Mouse (Mus musculus) forebrain, embryonic 12.5 days (tissue): ENCODE data around the gene D2hgdh. TPM values are rescaled to one million over a fixed set of nuclear protein-coding genes. Genes with fewer than 3 reads are reported as not detected.
"Not testable (repeated sequence)": the region's sequence is repeated elsewhere in the genome, so short reads cannot be mapped to it uniquely, and the experiment has no call there.

Experiments used
- ATAC-seq: fragments of 200-750 bp; cut with Nextera tagmentation; 2 replicates; pipeline ENCODE4 v1.8.0; 2017; ENCODE audit warnings: moderate TSS enrichment; ENCODE audit not compliant: low FRiP score
- H3K27ac ChIP-seq: fragments of 300-500 bp; sonication (generic); 2 replicates; pipeline ENCODE4 v1.5.1; 2016; ENCODE audit warnings: mild to moderate bottlenecking
- H3K27me3 ChIP-seq: fragments of 300-500 bp; sonication (generic); 2 replicates; pipeline ENCODE4 v1.6.1; 2016; ENCODE audit warnings: mild to moderate bottlenecking
- H3K36me3 ChIP-seq: fragments of 300-500 bp; sonication (generic); replicated peaks from 2 replicates; pipeline ENCODE4 v1.6.1; 2016; ENCODE audit warnings: mild to moderate bottlenecking
- H3K4me1 ChIP-seq: fragments of 300-500 bp; sonication (generic); 2 replicates; pipeline ENCODE4 v1.6.1; 2016
- H3K4me2 ChIP-seq: fragments of 300-500 bp; sonication (generic); 2 replicates; pipeline ENCODE4 v1.6.1; 2016; ENCODE audit warnings: mild to moderate bottlenecking, moderate library complexity
- H3K4me3 ChIP-seq: fragments of 300-500 bp; sonication (generic); replicated peaks from 2 replicates; pipeline ENCODE4 v1.5.1; 2016; ENCODE audit warnings: mild to moderate bottlenecking
- H3K9ac ChIP-seq: fragments of 300-500 bp; sonication (generic); 2 replicates; pipeline ENCODE4 v1.6.1; 2016; ENCODE audit warnings: mild to moderate bottlenecking
- H3K9me3 ChIP-seq: fragments of 300-500 bp; sonication (generic); 2 replicates; pipeline ENCODE4 v1.6.1; 2016
- WGBS: fragments of 180-500 bp; shearing (Covaris S2); methylation state at CpG from one replicate; pipeline ENCODE4 v1.1.7; 2016; 5-methylcytosine and 5-hydroxymethylcytosine counted together
- polyA plus RNA-seq: library from polyadenylated mRNA; unstranded; fragments of >200 nt; fragmentation: Nextera tagmentation; extraction: Ambion mirVana; gene quantifications from 2 replicates; pipeline ENCODE4 v1.2.1, GENCODE M21; 2016

D2hgdh gene
- polyA plus RNA-seq, 1 experiment from 2014 or later: 13.2 TPM

DNA sequence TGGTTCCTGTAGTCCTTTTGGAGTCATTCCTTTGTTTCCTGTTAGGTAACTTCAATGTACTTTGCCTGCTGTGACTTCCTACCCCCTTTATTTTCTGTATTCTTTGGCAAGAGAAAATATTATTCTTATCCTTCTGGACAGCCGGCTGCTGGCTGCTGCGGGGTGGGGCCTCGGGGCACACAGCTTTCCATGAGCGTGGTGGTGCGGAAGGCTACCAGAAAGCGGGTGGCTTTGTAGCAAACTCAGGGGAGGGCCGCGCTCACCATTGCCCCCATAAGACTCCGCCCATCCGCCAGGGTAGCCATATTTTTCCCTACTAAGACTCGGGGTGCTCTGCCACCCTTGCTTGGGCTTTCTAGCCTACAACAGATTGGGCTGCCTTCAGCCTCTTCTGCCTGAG is 57.1 kb downstream of the D2hgdh start:
- not testable (repeated sequence) for H3K4me3 ChIP-seq, H3K9ac ChIP-seq, H3K4me2 ChIP-seq, H3K27ac ChIP-seq, ATAC-seq, H3K27me3 ChIP-seq, H3K36me3 ChIP-seq, H3K9me3 ChIP-seq, H3K4me1 ChIP-seq
- no CpG with 5 or more reads among the region's 11 CpGs for WGBS

DNA sequence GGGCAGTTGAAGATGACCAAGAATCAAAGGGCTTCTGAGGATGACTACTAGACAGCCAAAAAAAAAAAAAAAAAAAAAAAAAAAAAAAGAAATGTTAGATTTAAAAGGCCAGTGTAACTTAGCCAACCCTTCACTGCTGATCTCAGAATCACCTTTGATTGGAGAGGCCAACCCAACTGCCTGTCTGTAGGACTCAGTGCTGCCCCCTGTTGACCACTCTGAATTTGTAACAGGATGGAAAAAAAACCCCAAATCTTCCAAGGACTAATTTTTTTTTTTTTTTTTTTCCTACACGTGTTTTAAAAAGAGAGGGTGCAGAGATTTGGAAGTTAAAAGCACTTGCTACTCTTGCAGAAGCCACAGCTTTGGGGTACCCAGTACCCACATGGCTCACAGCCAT is 66.2 kb downstream of the D2hgdh start:
- not testable (repeated sequence) for H3K4me1 ChIP-seq, H3K27me3 ChIP-seq, ATAC-seq, H3K27ac ChIP-seq, H3K36me3 ChIP-seq, H3K9me3 ChIP-seq, H3K9ac ChIP-seq, H3K4me3 ChIP-seq, H3K4me2 ChIP-seq
- 45% methylated on average over 1 of the region's 1 CpGs for WGBS

DNA sequence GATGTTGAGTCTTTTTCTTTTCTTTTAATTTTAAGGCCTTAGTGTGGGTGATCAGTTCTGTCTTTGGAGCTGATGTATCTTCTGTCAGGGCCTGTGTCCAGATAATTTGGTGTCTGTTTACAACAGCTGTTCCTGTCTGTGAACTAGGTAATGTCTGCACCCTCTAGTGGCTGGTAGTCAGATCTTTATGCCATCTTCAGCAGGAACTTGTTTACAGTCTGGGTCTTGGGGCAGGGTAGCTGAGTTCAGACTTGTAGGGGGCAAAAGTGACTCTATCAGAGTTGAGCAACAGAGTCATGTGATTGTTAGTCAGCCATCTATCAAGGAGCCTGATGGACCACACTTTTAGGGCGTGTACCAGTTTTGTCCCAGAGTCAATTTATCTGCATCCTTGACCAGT is 72.7 kb downstream of the D2hgdh start:
- WGBS: no CpG with 5 or more reads among the region's 1 CpGs
- H3K4me3 ChIP-seq, H3K27ac ChIP-seq, ATAC-seq, H3K4me2 ChIP-seq, H3K27me3 ChIP-seq, H3K9me3 ChIP-seq, H3K9ac ChIP-seq, H3K36me3 ChIP-seq, H3K4me1 ChIP-seq: not testable (repeated sequence)

DNA sequence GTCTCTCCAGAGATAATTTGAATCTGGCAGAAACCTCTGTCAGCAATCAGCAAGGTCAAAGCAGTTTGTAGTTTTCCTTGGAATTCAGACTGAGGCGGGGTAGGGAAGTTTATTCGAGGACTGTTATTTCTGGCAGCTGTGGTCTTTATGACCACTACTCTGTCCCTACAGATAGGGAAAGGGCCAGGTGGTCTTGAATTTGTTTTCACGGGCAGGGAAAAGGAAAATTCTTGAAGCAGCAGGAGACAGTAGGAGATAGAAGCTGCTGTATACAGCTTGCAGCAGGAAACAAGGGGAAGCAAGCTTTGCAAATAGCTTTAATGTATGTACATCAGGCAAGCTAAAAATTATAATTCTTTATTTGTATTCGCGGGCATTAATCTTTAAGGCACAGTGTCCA is 76.6 kb downstream of the D2hgdh start:
- WGBS: 90% methylated on average over 4 of the region's 5 CpGs
- not testable (repeated sequence) for ATAC-seq, H3K9me3 ChIP-seq, H3K4me3 ChIP-seq, H3K4me2 ChIP-seq, H3K27ac ChIP-seq, H3K9ac ChIP-seq, H3K27me3 ChIP-seq, H3K4me1 ChIP-seq, H3K36me3 ChIP-seq

Other genes with a start within 250 kb of the D2hgdh start
- gene Stk25, start 166.2 kb upstream of the D2hgdh start, polyA plus RNA-seq: 202 and 216 TPM in 2 replicates
- 50.8 and 57.6 TPM in 2 replicates for gene Bok, start 139.2 kb upstream of the D2hgdh start, polyA plus RNA-seq
- 102 and 113 TPM in 2 replicates for gene Atg4b, start 73.4 kb upstream of the D2hgdh start, polyA plus RNA-seq
- 35.9 and 36.7 TPM in 2 replicates for gene Thap4, start 70.0 kb upstream of the D2hgdh start, polyA plus RNA-seq
- gene Dtymk, start 23.0 kb upstream of the D2hgdh start, polyA plus RNA-seq: 241 and 246 TPM in 2 replicates
- 19.4 and 20.9 TPM in 2 replicates for gene Ing5, start 20.9 kb upstream of the D2hgdh start, polyA plus RNA-seq
- not detected in 2 replicates for gene Gal3st2, start 36.4 kb downstream of the D2hgdh start, polyA plus RNA-seq
- gene Gal3st2b, start 93.4 kb downstream of the D2hgdh start, polyA plus RNA-seq: 0.10 TPM in 1 of 2 replicates, not detected in the other
- not detected in 2 replicates for gene Gal3st2c, start 165.6 kb downstream of the D2hgdh start, polyA plus RNA-seq
- gene Neu4, start 195.5 kb downstream of the D2hgdh start, polyA plus RNA-seq: not detected in 2 replicates
- 0.09 TPM in 1 of 2 replicates, not detected in the other for gene Pdcd1, start 227.6 kb downstream of the D2hgdh start, polyA plus RNA-seq